Mouse (Mus musculus): Measurements from ENCODE around the gene Itgb4. TPM values are rescaled to one million over a fixed set of nuclear protein-coding genes. Genes with fewer than 3 reads are reported as not detected.

The Itgb4 gene
- not detected for polyA plus RNA-seq (2014; fragmentation: Illumina TruSeq; extraction: RNeasy Lipid Tissue Mini Kit (QIAGEN cat#74804))

DNA sequence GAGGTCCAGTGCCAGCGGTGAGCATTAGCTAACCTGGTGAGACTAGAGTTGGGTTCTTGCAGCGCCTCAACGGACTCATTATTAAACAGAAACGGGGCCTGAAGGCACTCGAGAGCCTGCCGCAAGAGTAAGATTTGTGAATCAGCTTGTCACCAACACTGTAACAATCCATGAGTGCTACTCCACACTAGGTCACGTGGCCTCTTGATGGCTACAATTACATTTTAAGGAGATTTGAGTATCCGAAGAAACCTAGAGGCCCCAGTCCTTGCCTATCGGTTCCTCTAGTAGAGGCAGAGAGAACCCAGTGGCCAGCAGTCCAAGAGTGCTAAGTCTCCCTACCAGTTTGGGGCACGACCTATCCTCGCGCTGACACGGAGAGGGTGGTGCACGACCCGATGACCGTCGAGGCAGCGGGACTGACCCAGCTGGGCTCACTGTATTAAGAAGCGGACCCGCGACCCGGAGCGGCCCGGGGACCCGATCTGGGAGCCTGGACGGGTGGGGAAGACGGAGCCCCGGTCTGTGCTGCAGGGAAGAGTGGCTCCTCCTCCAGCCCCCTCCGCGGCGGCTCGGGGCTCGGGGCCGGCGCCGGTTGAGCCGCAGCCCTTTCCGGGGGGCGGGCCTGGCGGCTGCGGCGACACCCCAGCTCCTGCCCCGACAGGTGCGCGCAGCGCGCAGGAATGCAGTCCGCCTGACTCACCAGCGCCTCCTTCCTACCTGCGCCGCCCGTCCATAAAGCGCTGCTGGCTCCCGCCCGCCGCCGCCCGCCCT is at the start of gene Itgb4:
Gene Itgb4 (plus strand): TSS at position 401 of the 774 bp plus-strand sequence.

DNA sequence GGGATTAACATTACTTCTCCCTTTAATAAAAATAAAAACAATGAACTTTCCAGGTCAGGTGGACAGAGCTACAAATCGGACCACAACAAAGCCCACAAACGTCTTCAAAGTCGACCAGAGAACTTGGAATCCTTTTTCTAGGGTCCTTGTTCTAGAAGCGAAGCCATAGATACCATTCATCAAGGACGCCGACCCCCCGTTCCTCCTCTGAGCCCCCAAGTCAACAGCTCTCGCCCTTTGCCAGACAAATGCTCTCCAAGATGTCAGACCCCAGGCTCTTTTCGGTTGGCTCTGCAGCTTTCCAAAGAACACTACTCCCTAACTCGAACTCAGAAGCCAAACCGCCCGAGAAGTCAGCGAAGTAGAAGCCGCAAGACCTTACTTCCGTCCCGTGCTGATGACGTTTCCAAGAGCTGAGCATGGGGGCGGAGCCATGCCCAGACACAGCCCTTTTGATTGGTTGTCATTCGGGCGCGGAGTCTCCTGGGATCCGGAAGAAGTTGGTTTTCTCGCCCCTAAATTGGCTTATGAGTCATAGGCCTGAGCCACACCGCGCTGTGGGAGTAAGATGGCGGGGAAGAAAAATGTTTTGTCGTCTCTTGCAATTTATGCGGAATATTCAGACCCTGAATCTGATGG is 41.3 kb upstream of the Itgb4 start, which contains the start of the genes Sap30bp and Recql5:
Gene Sap30bp (plus strand): TSS at position 175 of the 639 bp plus-strand sequence.
Gene Recql5 (minus strand): TSS at position 370 of the 639 bp plus-strand sequence.

DNA sequence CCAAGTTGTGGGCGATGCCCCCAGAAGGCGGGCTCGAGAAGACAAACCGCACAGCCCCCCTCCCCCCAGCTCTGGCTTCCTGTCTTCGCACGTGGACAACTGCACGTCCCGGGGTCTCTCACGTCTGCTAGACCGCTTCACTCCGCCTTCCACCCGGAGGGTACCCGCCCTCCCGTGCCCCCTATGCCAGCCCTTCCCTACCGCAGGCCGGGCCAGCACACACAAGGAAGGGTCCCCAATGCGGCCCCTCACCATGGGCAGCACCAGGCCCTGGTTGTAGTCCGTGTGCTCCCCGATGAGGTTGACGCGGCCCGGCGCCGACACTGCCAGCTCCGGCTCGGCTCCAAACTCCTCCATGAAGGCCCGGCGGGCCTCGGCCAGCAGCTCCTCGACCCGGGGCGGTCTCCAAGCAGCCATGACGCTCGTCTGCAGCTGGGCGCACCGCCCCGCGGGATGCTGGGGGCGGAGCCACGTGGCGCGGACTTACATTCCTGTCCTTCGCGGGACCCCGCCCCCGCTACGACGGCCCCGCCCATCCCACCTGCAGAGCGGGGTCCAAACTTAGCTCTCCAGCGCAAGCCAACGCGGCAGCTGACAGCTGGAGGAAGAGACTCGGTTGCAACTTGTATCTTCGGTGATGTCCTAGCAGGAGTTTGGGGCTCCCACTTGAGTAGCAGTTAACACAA is 37.9 kb downstream of the Itgb4 start, which contains the start of gene Galk1:
Gene Galk1 (minus strand): TSS at position 458 of the 686 bp plus-strand sequence.

DNA sequence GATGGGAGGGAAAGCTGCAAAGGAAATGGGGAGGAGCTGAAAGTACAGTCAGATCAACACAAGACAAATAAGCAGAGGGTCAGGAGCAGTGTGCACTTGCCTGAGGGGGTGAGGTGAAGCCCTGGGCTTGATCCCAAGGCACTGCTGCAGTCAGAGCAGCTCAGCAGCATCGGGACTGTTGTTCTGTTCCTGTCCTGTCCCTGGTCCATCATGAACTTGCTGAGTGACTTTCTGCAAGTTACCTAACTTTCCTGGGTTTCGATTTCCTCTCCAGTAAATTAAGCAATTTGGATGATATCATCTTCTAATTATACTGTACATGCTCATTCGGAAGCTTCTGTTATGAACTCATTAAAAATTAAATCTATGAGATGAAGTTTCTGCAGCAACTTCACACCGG is 53.2 kb downstream of the Itgb4 start, which contains the start of gene H3f3b:
Gene H3f3b (minus strand): TSS at position 207 of the 400 bp plus-strand sequence.

DNA sequence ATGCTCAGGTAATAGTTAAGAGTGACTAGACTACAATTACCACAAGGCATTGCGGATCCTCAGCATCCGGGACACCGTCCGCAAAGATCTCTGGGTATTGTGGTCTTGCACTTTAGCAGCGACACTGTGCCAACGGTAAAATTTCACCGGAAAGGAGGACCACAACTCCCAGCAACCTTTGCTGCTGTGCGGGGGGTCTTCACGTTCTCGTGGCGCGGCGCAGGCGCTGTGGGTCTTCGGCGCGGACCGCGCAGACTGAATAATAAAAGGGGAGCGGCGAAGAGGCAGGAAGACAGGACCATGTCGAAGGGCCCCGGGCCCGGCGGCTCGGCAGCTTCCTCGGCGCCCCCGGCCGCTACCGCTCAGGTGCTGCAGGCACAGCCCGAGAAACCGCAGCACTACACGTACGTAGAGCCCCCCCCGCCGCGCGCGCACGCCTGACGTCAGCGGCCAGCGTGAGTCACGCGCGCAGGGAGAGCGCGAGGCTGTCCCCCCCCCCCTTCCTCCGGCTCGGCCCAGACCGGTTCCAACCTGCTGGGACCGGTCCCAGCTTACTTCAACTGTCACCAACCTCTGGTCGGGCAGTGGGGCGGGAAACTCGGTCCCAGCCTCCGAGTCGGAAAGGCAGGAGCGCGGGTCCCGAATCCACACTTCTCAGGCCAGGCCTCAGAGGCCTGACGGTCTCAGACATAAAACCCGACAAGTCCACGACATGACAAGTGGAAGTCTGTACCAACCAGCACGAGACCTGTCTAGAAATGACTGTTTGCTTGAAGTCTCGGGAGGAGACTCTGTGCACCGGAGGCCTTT is 55.8 kb downstream of the Itgb4 start, which contains the start of gene Unk:
Gene Unk (plus strand): TSS at position 235 of the 810 bp plus-strand sequence.

Other genes starting within 250 kb of the Itgb4 start
- 1.1 TPM for gene Tmem94, start 209.3 kb upstream of the Itgb4 start, polyA plus RNA-seq (2014; fragmentation: Illumina TruSeq; extraction: RNeasy Lipid Tissue Mini Kit (QIAGEN cat#74804))
- gene Caskin2, start 161.1 kb upstream of the Itgb4 start, polyA plus RNA-seq (2014; fragmentation: Illumina TruSeq; extraction: RNeasy Lipid Tissue Mini Kit (QIAGEN cat#74804)) = 0.51 TPM
- not detected for gene Tsen54, start 160.0 kb upstream of the Itgb4 start, polyA plus RNA-seq (2014; fragmentation: Illumina TruSeq; extraction: RNeasy Lipid Tissue Mini Kit (QIAGEN cat#74804))
- 2.3 TPM for gene Llgl2, start 150.7 kb upstream of the Itgb4 start, polyA plus RNA-seq (2014; fragmentation: Illumina TruSeq; extraction: RNeasy Lipid Tissue Mini Kit (QIAGEN cat#74804))
- not detected for gene Myo15b, start 116.3 kb upstream of the Itgb4 start, polyA plus RNA-seq (2014; fragmentation: Illumina TruSeq; extraction: RNeasy Lipid Tissue Mini Kit (QIAGEN cat#74804))
- not detected for gene Smim5, start 74.7 kb upstream of the Itgb4 start, polyA plus RNA-seq (2014; fragmentation: Illumina TruSeq; extraction: RNeasy Lipid Tissue Mini Kit (QIAGEN cat#74804))
- gene Smim6, start 62.7 kb upstream of the Itgb4 start, polyA plus RNA-seq (2014; fragmentation: Illumina TruSeq; extraction: RNeasy Lipid Tissue Mini Kit (QIAGEN cat#74804)) = not detected
- gene Sap30bp, start 41.4 kb upstream of the Itgb4 start, polyA plus RNA-seq (2014; fragmentation: Illumina TruSeq; extraction: RNeasy Lipid Tissue Mini Kit (QIAGEN cat#74804)) = 12.8 TPM
- gene Recql5, start 41.2 kb upstream of the Itgb4 start, polyA plus RNA-seq (2014; fragmentation: Illumina TruSeq; extraction: RNeasy Lipid Tissue Mini Kit (QIAGEN cat#74804)) = 1.7 TPM
- not detected for gene Galk1, start 38.0 kb downstream of the Itgb4 start, polyA plus RNA-seq (2014; fragmentation: Illumina TruSeq; extraction: RNeasy Lipid Tissue Mini Kit (QIAGEN cat#74804))
- 1,980 TPM for gene H3f3b, start 53.3 kb downstream of the Itgb4 start, polyA plus RNA-seq (2014; fragmentation: Illumina TruSeq; extraction: RNeasy Lipid Tissue Mini Kit (QIAGEN cat#74804))
- 2.9 TPM for gene Unk, start 55.6 kb downstream of the Itgb4 start, polyA plus RNA-seq (2014; fragmentation: Illumina TruSeq; extraction: RNeasy Lipid Tissue Mini Kit (QIAGEN cat#74804))
- 0.23 TPM for gene Unc13d, start 103.3 kb downstream of the Itgb4 start, polyA plus RNA-seq (2014; fragmentation: Illumina TruSeq; extraction: RNeasy Lipid Tissue Mini Kit (QIAGEN cat#74804))
- gene Wbp2, start 112.3 kb downstream of the Itgb4 start, polyA plus RNA-seq (2014; fragmentation: Illumina TruSeq; extraction: RNeasy Lipid Tissue Mini Kit (QIAGEN cat#74804)) = 15.5 TPM
- not detected for gene Trim47, start 152.5 kb downstream of the Itgb4 start, polyA plus RNA-seq (2014; fragmentation: Illumina TruSeq; extraction: RNeasy Lipid Tissue Mini Kit (QIAGEN cat#74804))
- gene Trim65, start 156.4 kb downstream of the Itgb4 start, polyA plus RNA-seq (2014; fragmentation: Illumina TruSeq; extraction: RNeasy Lipid Tissue Mini Kit (QIAGEN cat#74804)) = 4.9 TPM
- gene Mrpl38, start 164.2 kb downstream of the Itgb4 start, polyA plus RNA-seq (2014; fragmentation: Illumina TruSeq; extraction: RNeasy Lipid Tissue Mini Kit (QIAGEN cat#74804)) = 1.3 TPM
- gene Fbf1, start 193.5 kb downstream of the Itgb4 start, polyA plus RNA-seq (2014; fragmentation: Illumina TruSeq; extraction: RNeasy Lipid Tissue Mini Kit (QIAGEN cat#74804)) = 14.4 TPM
- gene Ten1, start 224.1 kb downstream of the Itgb4 start, polyA plus RNA-seq (2014; fragmentation: Illumina TruSeq; extraction: RNeasy Lipid Tissue Mini Kit (QIAGEN cat#74804)) = 1.7 TPM
- gene Acox1, start 224.3 kb downstream of the Itgb4 start, polyA plus RNA-seq (2014; fragmentation: Illumina TruSeq; extraction: RNeasy Lipid Tissue Mini Kit (QIAGEN cat#74804)) = 40.9 TPM

Measured in ovary, adult 10 weeks (tissue).